Mouse (Mus musculus) left cerebral cortex, postnatal 4 days (tissue): ENCODE data around the gene Hoxa3. TPM values are rescaled to one million over a fixed set of nuclear protein-coding genes. Genes with fewer than 3 reads are reported as not detected.

Experiments
- DNase-seq: peaks from one replicate; pipeline ENCODE4 v3.0.0-alpha.2; 2022
- intact Hi-C: fragments of 180-260 bp; cut with DNase I; formaldehyde crosslinking; loops from one replicate; pipeline ENCODE4 v1.15.1; 2025
- total RNA-seq, 2 experiments: library from RNA; stranded (reverse); gene quantifications; 2 replicates each; pipeline ENCODE4 v1.2.3; 2021

Gene Hoxa3
- total RNA-seq, result not detected

GRCm38 (mm10) chr6:52213119-52213986, at the start of gene Hoxa3, which contains the start of gene Gm28308:
Gene Hoxa3 (minus strand): TSS chr6:52213336.
Gene Gm28308 (minus strand): TSS chr6:52213339.
- intact Hi-C loops, result no loop called here

GRCm38 (mm10) chr6:52262463-52263320, 49.6 kb upstream of the Hoxa3 start:
- intact Hi-C loops, result no loop called here
- DNase-seq, result no peak

More at GRCm38 (mm10) chr6:52213119-52213986, at the start of gene Hoxa3, which contains the start of gene Gm28308:
- DNase-seq, result no peak

- intact Hi-C loops, result no loop called here
- no peak for DNase-seq
Measured at GRCm38 (mm10) chr6:52261751-52262462, 48.8 kb upstream of the Hoxa3 start.

GRCm38 (mm10) chr6:52260654-52261575, 47.8 kb upstream of the Hoxa3 start, which contains the start of gene Hoxa13:
Gene Hoxa13 (minus strand): TSS chr6:52260880.
- intact Hi-C loops, result no loop called here
- no peak for DNase-seq

- intact Hi-C loops, result no loop called here
Measured at GRCm38 (mm10) chr6:52259811-52260261, 46.7 kb upstream of the Hoxa3 start.

GRCm38 (mm10) chr6:52259081-52259790, 46.1 kb upstream of the Hoxa3 start:
- intact Hi-C loops, result no loop called here
- DNase-seq, result no peak

More at GRCm38 (mm10) chr6:52259811-52260261, 46.7 kb upstream of the Hoxa3 start:
- DNase-seq, result no peak

GRCm38 (mm10) chr6:52256956-52257355, 43.8 kb upstream of the Hoxa3 start:
- peak; percentile 87 for DNase-seq
- intact Hi-C loops, result no loop called here

- no peak for DNase-seq
- intact Hi-C loops, result no loop called here
Measured at GRCm38 (mm10) chr6:52253511-52254500, 40.7 kb upstream of the Hoxa3 start.

GRCm38 (mm10) chr6:52252775-52253376, 39.7 kb upstream of the Hoxa3 start:
- intact Hi-C loops, result no loop called here

GRCm38 (mm10) chr6:52252016-52252774, 39.1 kb upstream of the Hoxa3 start:
- no peak for DNase-seq
- intact Hi-C loops, result no loop called here

More at GRCm38 (mm10) chr6:52252775-52253376, 39.7 kb upstream of the Hoxa3 start:
- no peak for DNase-seq

- intact Hi-C loops, result no loop called here
Measured at GRCm38 (mm10) chr6:52251177-52251879, 38.2 kb upstream of the Hoxa3 start.

GRCm38 (mm10) chr6:52249826-52250225, 36.7 kb upstream of the Hoxa3 start:
- DNase-seq, result no peak

More at GRCm38 (mm10) chr6:52251177-52251879, 38.2 kb upstream of the Hoxa3 start:
- no peak for DNase-seq

GRCm38 (mm10) chr6:52249415-52249738, 36.2 kb upstream of the Hoxa3 start:
- intact Hi-C loops, result no loop called here
- no peak for DNase-seq

More at GRCm38 (mm10) chr6:52249826-52250225, 36.7 kb upstream of the Hoxa3 start:
- intact Hi-C loops, result no loop called here

GRCm38 (mm10) chr6:52248638-52249414, 35.7 kb upstream of the Hoxa3 start:
- no peak for DNase-seq
- intact Hi-C loops, result no loop called here
